Mouse (Mus musculus): Measurements from ENCODE around the gene Ier5. TPM values are rescaled to one million over a fixed set of nuclear protein-coding genes. Genes with fewer than 3 reads are reported as not detected.

Gene Ier5
- polyA plus RNA-seq, 1 experiment: 9.8 TPM

- H3K27ac ChIP-seq (ENCODE audit: insufficient read depth, low read depth, low read length): no peak overlapping the region
- no peak for DNase-seq
- 35% methylated on average over 6 of the region's 6 CpGs for WGBS
- no peaks in the 10 kb centered on the region for H3K27me3 ChIP-seq (replicated peaks; ENCODE audit: control insufficient read depth, insufficient read depth, low read length)
- H3K4me1 ChIP-seq (ENCODE audit: control insufficient read depth, insufficient read depth, low read length): peaks cover 34% of the 10 kb centered on the region
- H3K4me3 ChIP-seq (ENCODE audit: insufficient read depth, low read depth, low read length): no peak overlapping the region
- H3K36me3 ChIP-seq (ENCODE audit: control insufficient read depth, insufficient read depth, low read length): no peaks in the 10 kb centered on the region
- TF ChIP-seq POLR2A (IDR thresholded peaks at IDR 0.05; ENCODE audit: low read depth, low read length): no peak
Observed at GRCm38 (mm10) chr1:155054366-155054965, 45.0 kb downstream of the Ier5 start.

- H3K36me3 ChIP-seq (ENCODE audit: control insufficient read depth, insufficient read depth, low read length): no peaks in the 10 kb centered on the region
- no peaks in the 10 kb centered on the region for H3K27me3 ChIP-seq (replicated peaks; ENCODE audit: control insufficient read depth, insufficient read depth, low read length)
- DNase-seq: no peak
- WGBS: 96% methylated on average over 1 of the region's 1 CpGs
- peaks cover 30% of the 10 kb centered on the region for H3K4me1 ChIP-seq (ENCODE audit: control insufficient read depth, insufficient read depth, low read length)
- H3K4me3 ChIP-seq (ENCODE audit: insufficient read depth, low read depth, low read length): no peak overlapping the region
- TF ChIP-seq POLR2A (IDR thresholded peaks at IDR 0.05; ENCODE audit: low read depth, low read length): no peak
- TF ChIP-seq CTCF (conservative IDR thresholded peaks at IDR 0.05; ENCODE audit: insufficient read depth, insufficient read length, low read depth, low read length): no peak
- H3K27ac ChIP-seq (ENCODE audit: insufficient read depth, low read depth, low read length): no peak overlapping the region
Observed at GRCm38 (mm10) chr1:155053296-155053695, 46.1 kb downstream of the Ier5 start.

- no peak for DNase-seq
- 73% methylated on average over 9 of the region's 9 CpGs for WGBS
- H3K4me3 ChIP-seq (ENCODE audit: insufficient read depth, low read depth, low read length): no peak overlapping the region
- H3K4me1 ChIP-seq (ENCODE audit: control insufficient read depth, insufficient read depth, low read length): peaks cover 28% of the 10 kb centered on the region
- no peak overlapping the region for H3K27ac ChIP-seq (ENCODE audit: insufficient read depth, low read depth, low read length)
- H3K27me3 ChIP-seq (replicated peaks; ENCODE audit: control insufficient read depth, insufficient read depth, low read length): no peaks in the 10 kb centered on the region
- no peak for TF ChIP-seq CTCF (conservative IDR thresholded peaks at IDR 0.05; ENCODE audit: insufficient read depth, insufficient read length, low read depth, low read length)
- no peak for TF ChIP-seq POLR2A (IDR thresholded peaks at IDR 0.05; ENCODE audit: low read depth, low read length)
- no peaks in the 10 kb centered on the region for H3K36me3 ChIP-seq (ENCODE audit: control insufficient read depth, insufficient read depth, low read length)
Observed at GRCm38 (mm10) chr1:155052761-155053166, 46.7 kb downstream of the Ier5 start.

- no peaks in the 10 kb centered on the region for H3K27me3 ChIP-seq (replicated peaks; ENCODE audit: control insufficient read depth, insufficient read depth, low read length)
- no peak for DNase-seq
- peaks cover 26% of the 10 kb centered on the region for H3K4me1 ChIP-seq (ENCODE audit: control insufficient read depth, insufficient read depth, low read length)
- TF ChIP-seq POLR2A (IDR thresholded peaks at IDR 0.05; ENCODE audit: low read depth, low read length) (no peak), CTCF (conservative IDR thresholded peaks at IDR 0.05; ENCODE audit: insufficient read depth, insufficient read length, low read depth, low read length) (no peak)
- H3K27ac ChIP-seq (ENCODE audit: insufficient read depth, low read depth, low read length): no peak overlapping the region
- no peaks in the 10 kb centered on the region for H3K36me3 ChIP-seq (ENCODE audit: control insufficient read depth, insufficient read depth, low read length)
- H3K4me3 ChIP-seq (ENCODE audit: insufficient read depth, low read depth, low read length): no peak overlapping the region
- 60% methylated on average over 4 of the region's 4 CpGs for WGBS
Observed at GRCm38 (mm10) chr1:155052131-155052760, 47.2 kb downstream of the Ier5 start.

GRCm38 (mm10) chr1:155051701-155052127 lies 47.7 kb downstream of the Ier5 start:
- Histone ChIP-seq H3K36me3 (ENCODE audit: control insufficient read depth, insufficient read depth, low read length) (no peaks in the 10 kb centered on the region), H3K4me1 (ENCODE audit: control insufficient read depth, insufficient read depth, low read length) (peaks cover 24% of the 10 kb centered on the region), H3K4me3 (ENCODE audit: insufficient read depth, low read depth, low read length) (no peak overlapping the region), H3K27ac (ENCODE audit: insufficient read depth, low read depth, low read length) (no peak overlapping the region), H3K27me3 (replicated peaks; ENCODE audit: control insufficient read depth, insufficient read depth, low read length) (no peaks in the 10 kb centered on the region)
- peak; percentile 56 for DNase-seq
- TF ChIP-seq POLR2A (IDR thresholded peaks at IDR 0.05; ENCODE audit: low read depth, low read length) (no peak), CTCF (conservative IDR thresholded peaks at IDR 0.05; ENCODE audit: insufficient read depth, insufficient read length, low read depth, low read length) (no peak)
- WGBS: 28% methylated on average over 10 of the region's 10 CpGs

- H3K4me1 ChIP-seq (ENCODE audit: control insufficient read depth, insufficient read depth, low read length): peaks cover 17% of the 10 kb centered on the region
- no peak overlapping the region for H3K4me3 ChIP-seq (ENCODE audit: insufficient read depth, low read depth, low read length)
- DNase-seq: peak; percentile 34
- no peak for TF ChIP-seq CTCF (conservative IDR thresholded peaks at IDR 0.05; ENCODE audit: insufficient read depth, insufficient read length, low read depth, low read length)
- TF ChIP-seq POLR2A (IDR thresholded peaks at IDR 0.05; ENCODE audit: low read depth, low read length): no peak
- no peaks in the 10 kb centered on the region for H3K27me3 ChIP-seq (replicated peaks; ENCODE audit: control insufficient read depth, insufficient read depth, low read length)
- H3K36me3 ChIP-seq (ENCODE audit: control insufficient read depth, insufficient read depth, low read length): no peaks in the 10 kb centered on the region
- 64% methylated on average over 9 of the region's 9 CpGs for WGBS
- H3K27ac ChIP-seq (ENCODE audit: insufficient read depth, low read depth, low read length): 0 out of 2 replicates have a peak overlapping the region, but pooled peaks have one; percentile 1
Observed at GRCm38 (mm10) chr1:155050897-155051592, 48.4 kb downstream of the Ier5 start.

GRCm38 (mm10) chr1:155050174-155050573 lies 49.3 kb downstream of the Ier5 start:
- WGBS: 66% methylated on average over 5 of the region's 5 CpGs
- peak; percentile 70 for DNase-seq
- H3K27me3 ChIP-seq (replicated peaks; ENCODE audit: control insufficient read depth, insufficient read depth, low read length): no peaks in the 10 kb centered on the region
- H3K27ac ChIP-seq (ENCODE audit: insufficient read depth, low read depth, low read length): 0 out of 2 replicates have a peak overlapping the region, but pooled peaks have one; percentile 7
- H3K36me3 ChIP-seq (ENCODE audit: control insufficient read depth, insufficient read depth, low read length): no peaks in the 10 kb centered on the region
- no peak overlapping the region for H3K4me3 ChIP-seq (ENCODE audit: insufficient read depth, low read depth, low read length)
- TF ChIP-seq POLR2A (IDR thresholded peaks at IDR 0.05; ENCODE audit: low read depth, low read length): no peak
- TF ChIP-seq CTCF (conservative IDR thresholded peaks at IDR 0.05; ENCODE audit: insufficient read depth, insufficient read length, low read depth, low read length): no peak
- H3K4me1 ChIP-seq (ENCODE audit: control insufficient read depth, insufficient read depth, low read length): peaks cover 15% of the 10 kb centered on the region
